Mouse (Mus musculus) thymus, postnatal 0 days (tissue): ENCODE data around the gene Dock2. TPM values are rescaled to one million over a fixed set of nuclear protein-coding genes. Genes with fewer than 3 reads are reported as not detected.
"Not testable (repeated sequence)": the region's sequence is repeated elsewhere in the genome, so short reads cannot be mapped to it uniquely, and the experiment has no call there.

ENCODE experiments used
- DNase-seq: peaks from one replicate; pipeline ENCODE4 v3.0.0-alpha.2; 2015; ENCODE audit warnings: low spot score
- polyA plus RNA-seq: library from polyadenylated mRNA; unstranded; fragments of >200 nt; fragmentation: Nextera tagmentation; extraction: Ambion mirVana; gene quantifications from 2 replicates; pipeline ENCODE4 v1.2.1, GENCODE M21; 2015

The Dock2 gene
- polyA plus RNA-seq, 1 experiment from 2014 or later: 56.7 TPM

DNA sequence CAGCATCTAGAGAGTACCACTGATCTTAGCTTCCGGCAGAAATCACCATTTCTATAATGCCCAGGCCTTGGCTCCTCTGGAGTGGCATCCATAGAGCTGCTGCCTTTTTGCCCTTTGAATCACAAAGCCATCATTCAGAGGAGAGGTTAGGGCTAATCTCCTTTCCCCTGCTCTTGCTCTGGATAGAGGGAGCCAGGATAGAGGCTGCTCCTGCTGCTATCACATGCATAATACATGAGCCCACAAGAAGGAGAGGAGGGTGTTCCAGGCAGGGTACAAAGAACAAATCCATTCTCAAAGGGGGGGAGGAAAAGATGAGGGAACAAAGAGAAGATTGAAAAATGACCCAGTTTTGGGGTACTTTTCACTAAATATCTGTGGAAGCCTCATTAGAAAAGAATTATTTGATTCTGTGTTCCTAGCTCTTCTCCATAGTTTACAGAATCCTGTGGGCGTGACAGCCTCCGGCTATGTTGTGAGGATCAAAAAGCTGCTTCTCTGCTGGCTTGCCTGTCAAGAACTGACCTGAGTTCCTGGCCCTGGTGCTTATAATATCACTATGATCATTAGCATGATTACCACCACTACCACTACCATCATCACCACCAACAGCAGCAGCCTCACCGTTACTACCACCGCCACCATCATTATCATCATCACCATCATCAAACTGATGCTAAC is 485.9 kb downstream of the Dock2 start:
- DNase-seq: no peak

DNA sequence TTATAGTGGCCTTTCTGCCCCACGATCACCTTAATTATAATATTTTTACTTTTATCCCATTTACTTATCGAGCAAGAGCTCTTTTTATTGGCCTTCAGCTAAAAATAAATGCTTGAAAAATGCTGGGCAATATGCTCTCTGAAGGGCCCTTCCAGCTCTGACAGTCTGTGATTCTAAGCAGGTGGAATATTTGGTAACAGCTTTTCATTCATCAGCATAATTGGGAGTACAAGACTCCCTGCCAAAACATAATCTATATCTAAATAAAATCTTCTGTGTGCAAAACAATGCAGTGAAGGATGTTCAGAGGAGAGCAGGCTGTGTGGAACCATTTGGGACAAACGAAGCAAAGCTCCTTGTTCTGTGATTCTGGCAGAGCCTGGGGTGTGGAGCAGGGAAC is 492.4 kb downstream of the Dock2 start:
- DNase-seq: no peak

DNA sequence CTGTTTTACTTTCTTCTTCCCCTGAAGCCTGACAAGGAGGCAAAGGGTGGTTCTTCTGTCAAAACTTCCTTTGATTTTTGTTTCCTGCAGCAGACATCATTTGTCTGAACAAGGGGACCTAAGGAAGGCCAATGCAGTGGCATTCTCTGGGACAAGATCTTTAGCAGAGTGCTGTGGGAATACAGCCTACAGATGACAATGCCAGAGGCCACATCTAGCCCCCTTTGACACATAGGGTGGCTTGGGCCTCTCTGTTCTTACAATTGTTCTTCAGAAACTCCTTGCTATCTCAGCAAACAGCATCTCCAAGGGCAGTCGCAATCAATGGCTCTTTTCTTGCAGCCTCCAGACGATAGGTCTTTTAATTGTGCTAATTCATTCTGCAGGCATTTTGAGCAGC is 493.0 kb downstream of the Dock2 start:
- DNase-seq: no peak

DNA sequence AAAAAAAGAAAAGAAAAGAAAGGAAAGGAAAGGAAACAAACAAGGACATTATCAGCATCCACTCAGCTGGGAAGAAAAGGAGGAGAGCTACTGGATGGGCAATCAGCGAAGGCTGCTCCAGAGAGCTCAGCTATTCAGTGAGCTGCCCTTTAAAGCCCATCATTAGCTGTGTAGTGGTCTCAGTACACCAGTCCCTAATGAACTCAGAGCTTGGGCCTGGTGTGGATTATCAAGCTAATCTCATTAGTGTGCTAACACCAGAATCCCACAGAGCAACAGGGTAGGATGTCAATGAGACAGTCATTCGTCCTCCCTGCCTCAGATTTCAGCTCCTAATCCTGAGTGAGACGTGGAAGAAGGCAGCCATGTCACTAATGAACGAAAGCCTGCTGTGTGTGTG is 493.4 kb downstream of the Dock2 start:
- no peak for DNase-seq

DNA sequence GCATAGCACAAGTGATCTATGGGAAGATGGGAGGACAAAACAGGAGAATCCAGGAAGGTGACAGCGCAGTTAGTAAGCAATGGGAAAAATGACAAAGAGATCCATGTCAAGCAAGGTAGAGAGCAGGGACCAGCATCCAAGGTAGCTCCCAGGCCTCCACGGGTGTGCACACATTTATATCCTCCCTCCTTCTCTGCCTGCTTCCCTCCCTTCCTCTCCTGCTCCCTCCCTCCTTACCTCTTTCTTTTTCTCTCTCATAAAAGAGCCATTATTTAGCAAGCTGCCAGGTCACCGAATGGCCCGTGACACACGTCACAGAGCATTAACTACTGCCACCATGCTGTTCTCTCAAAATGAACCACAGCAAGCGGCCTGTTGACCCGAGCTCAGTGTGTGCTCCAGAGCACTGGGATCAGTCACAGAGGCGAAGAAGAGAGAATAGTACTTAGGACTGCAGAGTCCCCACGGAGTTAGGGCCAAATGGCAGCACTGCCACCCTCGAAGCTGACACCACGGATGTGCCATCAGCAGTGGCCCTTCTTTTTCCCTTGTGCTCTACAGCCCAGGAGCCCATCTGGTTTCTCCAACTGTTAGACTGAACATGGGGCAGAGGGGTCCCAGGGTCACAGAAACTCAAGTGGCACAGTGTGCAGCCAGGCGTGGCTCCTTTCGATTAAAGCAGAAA is 499.4 kb downstream of the Dock2 start:
- DNase-seq: no peak

DNA sequence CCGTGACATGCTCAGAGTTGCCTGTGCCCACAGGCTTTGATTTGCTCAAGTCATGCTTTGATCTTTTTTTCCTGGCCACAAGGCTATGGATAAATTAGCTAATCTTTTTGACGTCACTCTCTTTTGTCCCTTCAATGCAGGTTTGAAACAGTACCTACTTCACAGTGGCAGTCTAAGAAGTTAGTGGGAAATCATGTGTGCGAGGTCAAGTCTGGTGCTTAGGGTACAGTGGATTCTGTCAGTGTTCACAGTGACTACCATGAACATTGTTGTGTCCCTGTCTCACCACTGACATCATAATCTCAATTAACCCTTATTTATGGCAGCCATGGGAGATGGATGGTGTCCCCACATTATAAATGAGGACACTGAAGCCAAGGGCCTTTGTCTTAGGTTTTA is 506.6 kb downstream of the Dock2 start:
- no peak for DNase-seq

DNA sequence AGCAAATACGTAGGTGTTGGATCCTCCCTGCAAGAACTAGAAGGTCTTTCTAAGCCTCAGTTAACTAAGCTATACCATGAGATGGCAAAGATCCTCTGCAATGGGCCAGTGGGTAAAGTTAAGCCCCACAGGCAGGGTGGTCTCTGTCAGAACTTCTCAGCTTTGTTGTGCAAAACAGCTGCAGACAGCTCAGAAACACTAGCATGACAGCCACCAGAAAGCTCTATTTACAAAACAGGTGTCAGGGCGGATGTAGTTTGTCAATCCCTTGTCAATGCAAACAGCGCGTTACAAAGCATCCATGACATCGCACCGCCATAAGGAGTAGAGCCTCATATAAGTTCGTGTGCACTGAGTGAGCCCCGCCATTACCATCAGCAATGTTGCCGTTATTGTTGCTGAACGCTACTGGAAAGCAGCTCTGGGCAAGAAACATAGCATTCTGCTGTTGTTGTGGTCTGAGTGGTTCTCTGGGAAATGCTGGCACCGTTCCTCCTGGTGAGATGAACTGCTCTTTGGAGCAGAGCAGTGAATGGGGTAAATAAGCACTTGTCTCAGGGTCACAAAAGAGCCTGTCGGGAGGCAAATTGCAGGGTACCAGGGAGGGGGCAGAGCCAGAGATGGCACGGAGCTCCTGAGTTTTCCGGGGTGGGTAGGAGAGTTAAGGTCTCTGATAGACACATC is 507.2 kb downstream of the Dock2 start:
- DNase-seq: no peak

DNA sequence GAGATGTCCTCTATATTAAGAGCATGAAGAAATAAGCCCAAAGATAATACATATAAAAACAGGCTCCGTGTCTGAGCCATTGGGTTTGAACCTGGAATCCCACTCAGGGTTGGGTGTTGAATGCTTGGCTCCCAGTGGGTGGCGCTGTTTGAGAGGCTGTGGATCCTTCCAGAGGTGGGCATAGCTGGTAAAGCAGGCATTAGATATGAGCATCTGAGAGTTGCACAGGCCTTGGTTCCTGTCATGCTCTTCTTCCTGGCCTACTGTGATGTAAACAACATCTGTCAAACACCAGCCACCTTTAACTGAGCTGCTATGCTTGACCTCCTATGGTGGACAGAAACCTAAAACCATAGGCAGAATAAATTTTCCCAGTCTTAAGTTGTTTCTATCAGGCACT is 507.8 kb downstream of the Dock2 start:
- peak; percentile 9 for DNase-seq

DNA sequence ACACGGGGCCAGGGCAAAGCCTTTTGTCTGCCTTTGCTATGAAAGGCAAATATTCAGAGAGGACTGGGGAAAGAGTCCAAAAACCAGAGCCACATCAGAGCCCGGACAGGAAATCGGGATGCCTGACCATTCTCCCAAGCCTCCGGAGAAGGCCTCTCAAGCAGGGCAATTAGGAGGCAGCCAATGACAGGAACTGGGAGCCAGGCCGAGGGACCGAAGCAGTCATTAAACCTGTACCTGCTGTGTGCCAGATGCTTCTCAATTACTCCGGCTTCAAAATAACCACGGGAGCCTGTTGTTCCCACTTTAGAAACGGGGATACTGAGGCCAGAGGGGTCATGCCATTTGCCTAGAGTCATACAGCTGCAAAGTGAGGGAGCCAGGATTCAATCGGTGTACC is 511.7 kb downstream of the Dock2 start:
- DNase-seq: no peak

DNA sequence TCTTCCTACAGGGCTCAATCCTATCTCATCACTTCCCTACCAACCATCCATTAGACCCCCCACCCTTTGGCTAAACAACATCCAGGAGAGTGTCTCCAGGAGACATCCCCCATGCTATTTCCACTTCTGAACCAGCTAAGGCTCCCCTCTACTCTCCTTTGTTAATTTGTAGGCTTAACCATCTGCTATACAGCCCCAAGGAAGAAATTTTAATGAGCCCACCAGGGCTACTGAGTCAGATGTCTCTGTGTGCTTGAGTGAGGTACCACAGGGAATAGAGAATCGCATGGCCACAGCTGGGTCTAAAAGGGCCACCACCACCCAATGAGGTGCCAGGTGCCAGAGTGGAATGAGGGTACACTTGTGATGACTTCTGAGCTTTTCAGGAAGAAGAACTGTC is 519.6 kb downstream of the Dock2 start:
- no peak for DNase-seq

DNA sequence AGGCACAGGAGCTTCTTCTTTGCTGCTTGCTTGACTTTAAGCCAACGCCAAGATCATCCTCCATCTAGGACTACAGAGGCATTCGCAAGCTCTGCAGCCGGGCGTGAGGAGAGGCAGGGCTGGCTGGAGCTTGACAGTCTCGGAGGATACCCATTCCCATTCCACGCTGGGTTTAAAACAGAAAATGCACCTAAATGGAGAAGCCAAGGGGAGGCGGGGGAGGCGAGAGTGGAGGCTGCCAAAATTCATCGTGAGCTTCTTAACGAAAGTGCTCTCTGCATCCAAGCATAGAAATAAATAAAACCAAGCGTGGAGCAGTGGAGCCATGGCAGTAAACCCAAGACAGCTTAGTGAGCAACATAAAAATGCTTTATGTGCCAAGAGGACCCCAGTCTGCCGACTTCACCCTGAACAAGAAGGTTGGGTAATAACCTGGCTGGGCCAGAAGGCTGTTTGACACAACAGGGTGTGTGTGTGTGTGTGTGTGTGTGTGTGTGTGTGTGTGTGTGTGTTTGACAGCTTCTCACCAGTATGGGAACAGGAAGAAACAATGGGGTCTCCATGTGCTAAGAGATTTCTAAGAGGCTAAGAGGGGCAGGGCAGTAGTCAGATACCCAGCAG is 524.7 kb downstream of the Dock2 start:
- DNase-seq: no peak

DNA sequence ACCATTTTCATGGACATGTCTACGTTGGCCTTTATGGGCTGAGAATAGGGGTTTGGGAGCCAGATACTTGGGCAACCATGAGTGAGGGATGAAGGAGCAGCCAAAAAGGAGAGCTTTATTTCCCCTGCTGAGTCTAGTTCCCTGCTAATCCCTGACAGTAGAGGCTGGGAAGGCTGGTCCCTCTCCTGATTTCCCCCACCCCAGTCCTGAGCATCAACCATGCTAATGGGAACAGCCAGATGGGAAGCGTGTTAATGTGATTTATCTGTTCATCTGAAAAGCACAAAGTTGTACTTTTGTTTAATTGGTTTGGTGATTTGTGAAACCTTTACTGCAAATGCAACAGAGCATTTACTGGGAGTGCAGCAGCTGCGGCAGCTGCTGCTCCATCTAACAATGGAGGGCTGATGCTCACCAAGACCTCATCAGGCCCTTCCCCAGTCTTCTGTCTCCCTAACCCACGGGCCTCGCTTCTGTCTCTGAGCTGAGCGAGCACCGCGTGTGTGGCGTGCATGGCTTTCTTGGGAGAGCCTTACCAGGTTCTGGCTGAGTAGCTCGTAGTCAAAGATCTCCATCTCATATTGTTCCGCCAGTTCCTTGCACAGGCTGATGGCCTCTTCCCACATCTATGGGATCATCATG is 526.0 kb downstream of the Dock2 start:
- no peak for DNase-seq

DNA sequence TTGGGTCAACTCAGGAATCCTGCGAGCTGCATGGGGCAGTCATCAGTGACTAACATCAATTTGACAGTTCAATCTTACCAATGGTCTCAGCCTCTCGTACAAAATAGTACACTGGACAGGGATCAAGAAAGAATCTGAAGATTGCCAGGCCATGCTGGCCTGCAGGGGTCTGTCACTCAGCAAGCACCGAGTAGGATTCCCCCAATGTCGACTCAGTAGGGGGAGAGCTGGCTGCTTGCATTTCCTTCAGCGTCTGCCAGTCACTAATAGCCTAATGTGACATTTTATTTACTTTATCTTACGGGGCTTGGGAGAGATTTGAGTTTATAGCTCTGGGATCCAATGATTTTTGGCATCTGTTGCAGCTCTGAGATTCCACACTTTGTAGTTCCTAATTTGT is 540.7 kb downstream of the Dock2 start:
- DNase-seq: no peak

DNA sequence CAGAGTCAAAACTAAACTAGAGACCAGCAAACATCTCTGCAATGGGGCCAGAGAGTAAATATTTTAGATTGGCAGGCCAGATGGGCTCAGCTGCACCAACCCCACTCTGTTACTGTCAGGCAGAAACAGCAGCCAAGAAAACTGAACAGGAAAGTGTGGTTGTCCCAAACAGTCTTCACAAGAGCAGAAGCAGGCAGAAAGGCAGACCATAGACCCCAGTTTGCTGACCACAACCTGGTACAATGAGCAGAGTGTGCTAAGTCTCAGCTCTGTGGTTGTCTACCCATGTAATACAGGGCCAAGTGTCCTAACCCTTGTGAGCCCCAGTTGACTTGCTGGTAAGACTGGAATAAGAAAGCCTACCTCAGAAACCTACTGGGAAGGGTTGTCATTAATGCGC is 543.4 kb downstream of the Dock2 start:
- no peak for DNase-seq

DNA sequence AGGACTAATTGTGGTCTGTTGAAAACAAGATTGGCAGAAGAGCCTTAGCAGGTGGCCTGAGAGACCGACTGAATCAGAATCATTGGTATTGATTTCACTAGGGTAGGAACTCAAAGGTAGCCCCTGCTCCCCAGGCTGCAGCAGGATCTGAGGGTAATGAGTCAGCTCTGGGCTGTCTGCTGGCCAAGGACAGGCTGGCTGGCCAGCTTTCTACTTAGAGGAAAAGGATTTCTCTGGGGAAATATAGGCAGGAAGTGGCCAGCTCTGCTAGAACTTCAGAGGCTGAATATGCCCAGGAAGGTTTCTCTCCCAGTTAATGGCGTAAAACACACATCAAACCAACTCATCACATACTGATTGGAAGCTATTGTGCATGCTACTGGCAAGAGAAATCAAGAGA is 544.0 kb downstream of the Dock2 start:
- no peak for DNase-seq

DNA sequence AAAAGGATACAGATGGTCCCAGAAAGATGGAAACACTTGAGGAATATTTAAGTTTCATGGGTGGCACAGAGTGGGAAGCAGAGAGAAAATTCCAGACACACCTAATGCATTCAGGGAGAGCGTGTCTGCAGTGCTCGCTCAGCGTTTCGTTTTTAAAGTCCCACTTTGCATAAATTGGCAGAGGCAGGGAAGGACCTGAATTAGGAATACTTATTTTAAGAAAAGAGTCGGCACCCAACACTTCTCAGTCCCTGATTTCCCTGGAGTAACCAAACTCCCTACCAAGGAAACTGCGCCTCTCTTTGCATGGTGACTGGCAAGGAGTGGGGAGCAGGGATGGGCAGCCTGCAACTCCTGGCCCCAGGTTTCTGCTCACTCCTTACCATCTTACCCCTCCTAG is 546.8 kb downstream of the Dock2 start:
- DNase-seq: no peak

DNA sequence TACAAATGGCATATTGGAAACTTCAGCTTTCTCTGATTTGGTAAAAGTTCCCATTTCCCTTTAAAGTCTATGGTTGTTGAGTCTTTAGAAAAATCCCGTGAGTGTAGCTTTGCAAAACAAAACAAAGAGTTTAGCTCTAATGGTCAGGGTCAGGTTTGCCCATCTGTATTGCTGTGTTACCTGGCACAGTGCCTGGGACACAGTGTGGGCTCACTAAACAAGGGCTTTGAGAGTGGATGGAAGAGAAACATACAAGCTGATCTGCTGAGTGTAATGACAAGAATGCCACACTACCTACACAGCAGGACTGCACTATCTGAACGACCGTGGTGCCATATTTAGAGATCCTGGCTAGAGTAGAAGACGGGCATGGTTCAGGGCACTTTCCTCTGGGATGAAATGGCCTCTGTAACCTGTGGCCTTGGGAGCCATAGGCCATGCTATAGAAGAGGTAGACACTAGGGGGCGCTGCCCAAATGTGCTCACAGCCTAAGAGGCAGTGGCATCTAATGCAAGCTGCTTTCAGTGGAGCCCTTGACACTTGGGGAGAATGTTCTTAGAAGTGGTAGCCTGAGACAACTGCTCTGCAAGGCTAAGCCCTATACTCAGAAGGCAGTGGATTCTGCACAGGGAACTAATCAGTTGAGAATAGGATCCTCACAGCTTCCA is 547.5 kb downstream of the Dock2 start:
- peak; percentile 50 for DNase-seq

DNA sequence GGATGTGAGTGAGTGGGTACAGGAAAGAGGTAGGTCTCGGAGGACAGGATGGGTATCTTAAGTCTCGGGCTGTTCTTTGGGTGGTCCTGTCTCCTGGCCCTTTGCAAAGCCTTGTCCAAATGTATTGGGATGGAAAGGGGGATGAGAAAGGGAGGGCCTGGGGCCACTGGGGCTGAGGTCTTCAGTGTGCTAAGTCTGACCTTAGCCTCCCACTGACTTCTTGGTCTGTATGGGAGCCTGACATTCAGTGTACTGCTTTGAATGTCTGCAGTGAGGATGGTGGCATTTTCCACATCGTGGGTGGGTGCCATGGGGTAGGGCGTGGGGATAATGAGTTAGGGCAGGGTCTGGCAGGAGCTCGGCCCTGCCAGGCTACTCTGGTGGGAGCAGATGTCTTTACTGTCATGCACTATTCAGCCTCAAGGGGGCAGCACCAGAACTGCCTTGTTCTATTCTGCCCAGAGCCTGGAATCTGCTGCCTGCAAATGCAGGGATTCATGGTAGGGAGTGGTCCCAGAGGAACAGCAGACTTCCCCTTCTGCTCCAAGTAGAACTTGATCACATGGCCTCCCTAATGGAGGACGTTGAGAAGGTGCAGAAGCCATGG is 554.8 kb downstream of the Dock2 start:
- peak; percentile 49 for DNase-seq

DNA sequence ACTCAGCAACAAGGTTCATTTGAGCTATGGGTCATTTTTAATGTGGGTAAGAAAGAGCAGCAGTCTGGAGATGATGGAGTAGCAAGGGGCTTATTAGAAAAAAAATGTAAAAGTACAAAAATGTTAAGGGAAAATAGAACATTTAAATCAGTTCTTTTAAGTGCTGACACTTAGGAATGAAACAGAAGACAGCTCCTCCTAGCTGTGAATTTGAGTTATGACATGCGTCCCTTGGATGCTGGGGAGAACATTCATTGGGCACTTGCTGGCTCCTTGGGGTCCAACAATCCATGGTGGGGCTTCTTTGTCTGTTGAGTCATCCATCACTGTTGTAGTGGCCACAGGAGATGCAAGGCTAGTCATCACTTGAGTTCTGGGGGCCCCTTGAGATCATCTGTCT is 556.5 kb downstream of the Dock2 start:
- DNase-seq: peak; percentile 11

DNA sequence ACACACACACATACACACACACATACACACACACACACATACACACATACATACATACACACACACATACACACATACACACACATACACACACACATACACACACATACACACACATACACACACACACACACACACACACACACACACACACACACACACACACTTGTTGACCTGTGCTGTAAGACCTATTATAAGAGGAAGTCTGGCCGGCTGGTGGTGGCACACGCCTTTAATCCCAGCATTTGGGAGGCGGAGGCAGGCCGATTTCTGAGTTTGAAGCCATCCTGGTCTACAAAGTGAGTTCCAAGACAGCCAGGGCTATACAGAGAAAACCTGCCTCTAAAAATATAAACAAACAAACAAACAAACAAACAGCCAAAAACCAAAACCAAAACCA is 563.1 kb downstream of the Dock2 start:
- not testable (repeated sequence) for DNase-seq

DNA sequence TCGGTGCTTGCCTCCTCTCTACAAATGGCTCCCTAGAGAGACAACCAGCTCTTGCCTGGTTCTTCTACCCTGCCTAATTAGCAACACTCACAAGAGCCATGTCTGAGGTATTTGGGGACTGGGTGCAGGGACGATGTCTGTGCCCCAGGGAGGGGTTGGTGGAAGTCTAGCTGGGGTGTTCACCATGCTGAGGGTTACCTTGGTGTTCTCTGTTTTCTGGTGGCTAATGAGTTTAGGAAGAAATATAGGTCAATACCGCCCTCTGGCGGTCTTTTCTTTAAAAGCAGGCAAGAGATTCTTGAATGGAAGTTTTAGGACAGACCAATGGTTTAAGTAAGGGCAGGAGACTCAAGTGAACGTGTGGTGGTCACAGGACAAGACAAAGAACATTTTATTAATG is 570.8 kb downstream of the Dock2 start:
- peak; percentile 77 for DNase-seq
